Mouse (Mus musculus): ENCODE data around the gene Vipr2.

GRCm38 (mm10) chr12:116193952-116194351, 116.4 kb downstream of the Vipr2 start:
- no peak for TF ChIP-seq CTCF (conservative IDR thresholded peaks at IDR 0.05; ENCODE audit: low read length)
- TF ChIP-seq POU5F1 (IDR thresholded peaks at IDR 0.05; ENCODE audit: borderline replicate concordance, low read length) = no peak
- no peak for TF ChIP-seq NANOG (IDR thresholded peaks at IDR 0.05; ENCODE audit: borderline replicate concordance, low read length)
